Mouse (Mus musculus) embryonic facial prominence, embryonic 11.5 days (tissue): ENCODE data around the gene Gabrr2. TPM values are rescaled to one million over a fixed set of nuclear protein-coding genes. Genes with fewer than 3 reads are reported as not detected.
A peak's percentile ranks its signal among the peaks of the same experiment; 100 is the strongest.
"Not testable (repeated sequence)": the region's sequence is repeated elsewhere in the genome, so short reads cannot be mapped to it uniquely, and the experiment has no call there.

Source experiments
- ATAC-seq: fragments of 200-750 bp; cut with Nextera tagmentation; replicated peaks from 2 replicates; pipeline ENCODE4 v1.8.0; 2017; ENCODE audit warnings: low read depth; ENCODE audit not compliant: insufficient number of reproducible peaks, low FRiP score, low TSS enrichment
- DNase-seq: peaks from one replicate; pipeline ENCODE4 v3.0.0-alpha.2; 2015; ENCODE audit warnings: low spot score
- H3K27ac ChIP-seq: fragments of 300-500 bp; sonication (generic); replicated peaks from 2 replicates; pipeline ENCODE4 v1.5.1; 2014; ENCODE audit warnings: mild to moderate bottlenecking, low read depth, low read length, control low read depth
- H3K27me3 ChIP-seq: fragments of 300-500 bp; sonication (generic); 2 replicates; pipeline ENCODE4 v1.6.1; 2014; ENCODE audit warnings: mild to moderate bottlenecking, low read length, moderate library complexity, mixed read lengths; ENCODE audit not compliant: control insufficient read depth, insufficient read depth
- H3K36me3 ChIP-seq: fragments of 300-500 bp; sonication (generic); replicated peaks from 2 replicates; pipeline ENCODE4 v1.6.1; 2014; ENCODE audit warnings: low read depth, mild to moderate bottlenecking, low read length, moderate library complexity, mixed read lengths; ENCODE audit not compliant: control insufficient read depth, insufficient read depth
- H3K4me1 ChIP-seq: fragments of 300-500 bp; sonication (generic); 2 replicates; pipeline ENCODE4 v1.6.1; 2014; ENCODE audit warnings: low read length, mixed read lengths; ENCODE audit not compliant: control insufficient read depth, insufficient read depth
- H3K4me2 ChIP-seq: fragments of 300-500 bp; sonication (generic); 2 replicates; pipeline ENCODE4 v1.6.1; 2014; ENCODE audit warnings: low read depth, mild to moderate bottlenecking, control low read depth, low read length, moderate library complexity
- H3K4me3 ChIP-seq: fragments of 300-500 bp; sonication (generic); 2 replicates; pipeline ENCODE4 v1.5.1; 2014; ENCODE audit warnings: low read depth, low read length, control low read depth
- H3K9ac ChIP-seq: fragments of 300-500 bp; sonication (generic); replicated peaks from 2 replicates; pipeline ENCODE4 v1.6.1; 2014; ENCODE audit warnings: mild to moderate bottlenecking, control low read depth, low read length
- H3K9me3 ChIP-seq: fragments of 300-500 bp; sonication (generic); replicated peaks from 2 replicates; pipeline ENCODE4 v1.6.1; 2016; ENCODE audit warnings: mild to moderate bottlenecking, low read length, inconsistent platforms, mixed read lengths; ENCODE audit not compliant: control insufficient read depth
- WGBS: fragments of 180-500 bp; shearing (Covaris S2); extraction: QIAGEN DNeasy Blood & Tissue Kit; methylation state at CpG from one replicate; pipeline ENCODE4 v1.1.7; 2014; 5-methylcytosine and 5-hydroxymethylcytosine counted together
- polyA plus RNA-seq: library from polyadenylated mRNA; unstranded; fragments of >200 nt; fragmentation: Nextera tagmentation; extraction: Ambion mirVana; gene quantifications from 2 replicates; pipeline ENCODE4 v1.2.1, GENCODE M21; 2014

Gene Gabrr2
- polyA plus RNA-seq, 1 experiment from 2014 or later, result not detected

DNA sequence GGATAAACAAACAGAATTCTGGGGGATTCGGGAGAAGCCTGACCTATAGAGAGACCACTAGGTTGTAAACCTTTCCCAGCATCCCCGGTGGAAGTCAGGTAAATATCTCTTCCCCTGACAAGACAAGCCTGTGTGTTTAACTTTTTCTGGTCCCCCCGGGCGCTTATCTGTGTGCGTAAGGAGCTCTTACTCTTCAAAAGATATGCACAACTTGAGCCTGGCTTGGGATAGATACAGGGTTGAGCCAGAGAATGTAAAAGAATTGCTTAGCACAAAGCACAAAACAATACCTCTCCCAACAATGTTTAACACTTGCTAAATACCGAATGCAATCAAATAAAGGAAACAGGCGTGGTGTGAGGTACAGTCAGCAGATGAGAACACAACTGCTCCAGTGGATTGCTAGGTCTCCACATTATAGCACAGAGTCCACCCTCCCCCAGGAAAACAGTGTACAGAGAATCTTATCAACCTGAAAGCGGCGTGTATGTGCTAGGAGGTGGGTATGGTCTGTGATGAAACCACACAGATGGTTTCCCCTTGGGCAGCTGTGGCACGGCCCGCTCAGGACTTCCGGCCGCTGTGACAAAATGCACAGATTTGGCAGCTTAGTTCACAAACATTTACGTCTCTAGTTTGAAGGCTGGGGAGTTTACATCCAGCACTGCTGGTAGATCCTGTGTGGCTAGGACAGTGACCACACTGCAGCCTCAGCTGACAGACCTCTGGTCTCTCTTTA is 47.1 kb downstream of the Gabrr2 start:
- no peaks in the 10 kb centered on the region for H3K36me3 ChIP-seq
- H3K4me2 ChIP-seq, result no peak overlapping the region
- H3K9me3 ChIP-seq, result no peaks in the 10 kb centered on the region
- H3K9ac ChIP-seq, result no peak overlapping the region
- no peaks in the 10 kb centered on the region for H3K4me1 ChIP-seq
- 81% methylated on average over 14 of the region's 14 CpGs for WGBS
- H3K27me3 ChIP-seq, result no peaks in the 10 kb centered on the region
- H3K4me3 ChIP-seq, result no peak overlapping the region
- no peak for ATAC-seq
- no peak overlapping the region for H3K27ac ChIP-seq
- DNase-seq, result no peak

DNA sequence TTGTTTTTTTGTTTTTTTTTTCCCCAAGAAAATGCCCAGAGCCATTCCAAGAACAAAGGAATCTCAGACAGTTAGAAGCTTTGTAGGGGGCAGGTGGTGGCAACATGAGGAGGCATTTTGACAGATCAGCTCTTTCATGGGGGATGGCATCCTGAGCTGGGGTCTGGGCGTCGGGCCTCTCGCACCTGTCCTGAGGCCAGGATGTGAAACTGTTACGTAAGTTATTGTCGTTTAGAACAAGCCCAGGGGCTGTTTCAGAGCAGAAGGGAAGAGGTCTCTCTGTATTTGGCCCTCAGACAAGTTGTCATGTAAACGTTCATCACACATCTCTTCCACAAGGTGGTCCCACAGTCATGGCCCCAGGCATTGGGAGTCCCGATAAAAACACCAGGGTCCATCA is 48.0 kb downstream of the Gabrr2 start:
- H3K36me3 ChIP-seq, result no peaks in the 10 kb centered on the region
- no peaks in the 10 kb centered on the region for H3K4me1 ChIP-seq
- no peaks in the 10 kb centered on the region for H3K9me3 ChIP-seq
- ATAC-seq (no peak), DNase-seq (no peak)
- no peak overlapping the region for H3K4me3 ChIP-seq
- 80% methylated on average over 7 of the region's 7 CpGs for WGBS
- H3K27ac ChIP-seq, result no peak overlapping the region
- no peaks in the 10 kb centered on the region for H3K27me3 ChIP-seq
- H3K9ac ChIP-seq, result no peak overlapping the region
- H3K4me2 ChIP-seq, result no peak overlapping the region

DNA sequence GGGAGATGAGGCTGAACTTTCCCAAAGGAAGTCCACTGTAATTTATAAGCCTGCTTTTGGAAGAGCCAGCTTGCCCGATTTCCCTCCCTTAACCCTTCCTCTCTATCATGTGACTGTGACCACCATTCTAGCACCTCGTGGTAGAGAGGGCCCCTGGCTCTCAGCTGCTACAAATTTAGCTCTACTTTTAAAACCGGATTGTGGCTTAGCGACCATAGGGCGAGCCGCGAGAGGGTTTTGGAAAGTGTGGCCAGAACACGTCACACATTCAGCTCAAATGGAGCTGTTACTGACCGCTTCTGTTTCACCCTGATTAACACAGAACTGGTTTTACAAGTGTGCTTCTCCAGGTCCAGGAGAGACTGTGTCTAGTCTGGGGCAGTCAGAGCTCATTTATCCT is 48.6 kb downstream of the Gabrr2 start:
- Histone ChIP-seq H3K9ac (no peak overlapping the region), H3K36me3 (no peaks in the 10 kb centered on the region), H3K4me1 (no peaks in the 10 kb centered on the region), H3K4me2 (no peak overlapping the region), H3K9me3 (no peaks in the 10 kb centered on the region), H3K27me3 (no peaks in the 10 kb centered on the region), H3K4me3 (no peak overlapping the region), H3K27ac (no peak overlapping the region)
- DNase-seq, result no peak
- WGBS, result 87% methylated on average over 9 of the region's 9 CpGs
- ATAC-seq, result no peak

DNA sequence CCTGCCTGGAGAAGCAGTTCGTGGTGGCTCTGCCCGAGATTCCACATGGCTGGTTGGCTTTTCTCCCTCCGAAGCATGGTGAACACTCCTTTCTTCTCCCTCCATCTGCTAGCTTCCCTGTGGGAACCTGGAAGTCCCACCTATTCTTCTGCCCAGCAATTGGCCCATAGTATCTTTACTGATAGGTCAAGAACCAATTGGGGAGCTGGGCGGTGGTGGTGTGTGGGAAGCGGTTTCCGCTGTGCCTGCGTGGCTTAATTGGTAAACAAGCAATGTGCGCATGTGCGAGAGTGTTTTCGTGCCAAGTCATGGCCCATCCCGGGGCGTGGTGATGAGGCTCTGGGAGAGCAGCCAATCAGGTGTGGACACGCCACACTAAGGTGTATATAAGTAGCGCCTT is 50.1 kb downstream of the Gabrr2 start:
- H3K4me2 ChIP-seq, H3K9ac ChIP-seq, H3K36me3 ChIP-seq, H3K4me1 ChIP-seq, H3K4me3 ChIP-seq, ATAC-seq, DNase-seq, H3K27ac ChIP-seq, H3K9me3 ChIP-seq, H3K27me3 ChIP-seq: not testable (repeated sequence)
- WGBS, result 93% methylated on average over 10 of the region's 14 CpGs

DNA sequence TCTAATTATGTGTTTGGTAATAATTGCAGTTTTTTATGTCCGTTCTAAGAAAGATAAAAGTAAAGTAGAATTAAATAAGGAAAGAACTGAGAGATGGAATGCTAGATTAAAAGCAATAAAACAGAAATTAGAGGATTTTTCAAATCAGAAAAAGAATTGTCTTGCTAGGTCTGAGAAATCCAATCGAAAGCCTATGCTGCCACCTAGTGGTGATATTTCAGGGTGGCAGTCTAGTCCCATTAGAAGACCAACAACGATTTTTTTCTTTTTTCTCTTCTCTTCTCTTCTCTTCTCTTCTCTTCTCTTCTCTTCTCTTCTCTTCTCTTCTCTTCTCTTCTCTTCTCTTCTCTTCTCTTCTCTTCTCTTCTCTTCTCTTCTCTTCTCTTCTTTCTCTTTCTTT is 56.3 kb downstream of the Gabrr2 start:
- H3K9me3 ChIP-seq, H3K27me3 ChIP-seq, H3K4me1 ChIP-seq, H3K36me3 ChIP-seq, ATAC-seq, H3K9ac ChIP-seq, H3K4me3 ChIP-seq, H3K4me2 ChIP-seq, H3K27ac ChIP-seq: not testable (repeated sequence)
- peak; percentile 89 for DNase-seq
- 5% methylated on average over 3 of the region's 3 CpGs for WGBS

DNA sequence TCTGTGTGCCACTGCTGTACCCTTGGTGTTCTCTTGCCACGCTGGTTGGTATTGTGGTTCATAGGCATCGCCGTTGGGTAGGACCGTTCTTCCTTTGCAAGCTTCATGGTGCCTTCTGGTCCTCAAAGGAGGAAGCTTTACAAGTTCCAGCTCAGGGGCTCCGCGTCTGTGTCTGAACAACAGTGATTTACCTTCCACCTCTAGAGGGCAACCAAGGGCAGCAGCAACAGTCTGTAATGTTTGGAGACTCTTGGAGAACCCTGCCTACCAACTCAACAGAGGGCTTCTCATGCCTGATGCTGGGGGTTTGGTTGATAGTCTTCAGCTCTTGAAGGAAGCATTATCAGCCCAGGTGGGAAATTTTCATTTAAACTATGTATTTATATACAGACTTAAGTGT is 61.7 kb downstream of the Gabrr2 start:
- H3K27me3 ChIP-seq, result no peaks in the 10 kb centered on the region
- no peak overlapping the region for H3K27ac ChIP-seq
- H3K9me3 ChIP-seq, result no peaks in the 10 kb centered on the region
- peak; percentile 50 for DNase-seq
- H3K4me2 ChIP-seq, result no peak overlapping the region
- 79% methylated on average over 6 of the region's 6 CpGs for whole genome bisulfite sequencing
- no peak for ATAC-seq
- H3K36me3 ChIP-seq, result no peaks in the 10 kb centered on the region
- H3K9ac ChIP-seq, result no peak overlapping the region
- no peaks in the 10 kb centered on the region for H3K4me1 ChIP-seq
- no peak overlapping the region for H3K4me3 ChIP-seq

DNA sequence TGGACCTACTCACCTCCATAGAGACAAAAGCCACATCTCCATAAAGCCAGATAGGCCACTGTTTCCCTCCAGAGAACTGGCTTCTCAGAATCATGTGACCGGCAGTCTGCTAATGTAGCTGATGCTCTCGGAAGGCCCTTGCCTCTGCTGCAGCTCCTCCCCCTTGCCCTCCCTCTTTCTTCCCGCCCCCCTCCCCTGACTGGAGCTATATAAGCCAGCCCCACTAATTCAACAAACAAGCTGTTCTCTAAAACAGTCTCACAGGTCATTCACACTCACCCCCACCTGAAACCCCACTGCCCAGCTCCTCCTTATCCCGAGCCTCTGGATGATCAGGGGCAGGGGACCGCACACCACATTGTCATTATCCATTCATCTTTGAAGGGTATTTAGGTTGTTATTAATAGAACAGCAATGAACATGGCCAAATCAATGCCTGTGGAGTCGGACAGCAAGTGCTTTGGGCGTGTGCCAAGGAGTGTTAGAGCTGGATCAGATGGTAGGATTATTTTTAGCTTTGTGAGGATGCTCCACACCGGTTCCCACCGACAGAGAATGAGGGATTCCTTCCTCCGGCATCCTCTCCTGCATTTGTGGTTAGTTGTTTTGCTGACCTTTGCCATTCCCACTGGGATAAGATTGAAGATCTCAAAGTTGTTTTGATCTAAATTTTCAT is 62.7 kb downstream of the Gabrr2 start:
- no peak overlapping the region for H3K9ac ChIP-seq
- no peaks in the 10 kb centered on the region for H3K9me3 ChIP-seq
- DNase-seq, result no peak
- WGBS, result 68% methylated on average over 10 of the region's 10 CpGs
- no peaks in the 10 kb centered on the region for H3K4me1 ChIP-seq
- no peak overlapping the region for H3K27ac ChIP-seq
- H3K36me3 ChIP-seq, result no peaks in the 10 kb centered on the region
- no peak overlapping the region for H3K4me3 ChIP-seq
- H3K27me3 ChIP-seq, result no peaks in the 10 kb centered on the region
- ATAC-seq, result no peak
- no peak overlapping the region for H3K4me2 ChIP-seq

DNA sequence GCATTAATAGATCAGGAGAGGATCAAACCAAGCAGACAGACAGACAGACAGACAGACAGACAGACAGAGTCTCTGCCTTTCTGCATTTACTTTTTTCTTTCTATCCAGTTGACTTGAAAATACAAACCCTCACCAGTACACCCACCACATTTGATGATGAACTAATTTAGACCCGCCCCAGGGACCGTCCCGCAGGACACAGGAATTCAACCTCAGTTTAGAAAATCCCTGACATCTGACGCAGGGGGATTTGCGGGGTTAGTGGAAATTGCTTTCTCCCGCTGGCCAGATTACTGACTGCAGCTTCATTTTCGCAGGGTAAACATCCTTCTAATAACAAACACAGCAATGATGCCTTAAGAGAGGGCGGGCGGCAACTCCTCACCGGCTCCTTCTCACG is 69.4 kb downstream of the Gabrr2 start, which contains the start of gene Gabrr1:
Gabrr1 (plus strand) TSS at position 301 of the 400 bp plus-strand sequence.
- H3K4me1 ChIP-seq, result no peaks in the 10 kb centered on the region
- H3K4me2 ChIP-seq, result no peak within 1 kb of the TSS
- no peak within 1 kb of the TSS for H3K9ac ChIP-seq
- ATAC-seq, result no peak
- H3K9me3 ChIP-seq, result no peaks in the 10 kb centered on the region
- H3K27me3 ChIP-seq, result no peaks in the 10 kb centered on the region
- WGBS, result 54% methylated on average over 11 of the region's 11 CpGs
- no peak for DNase-seq
- no peak within 1 kb of the TSS for H3K27ac ChIP-seq
- H3K4me3 ChIP-seq, result no peak within 1 kb of the TSS
- no peaks in the 10 kb centered on the region for H3K36me3 ChIP-seq
